Mouse (Mus musculus) neural tube, embryonic 11.5 days (tissue): ENCODE results near the gene Cd109. TPM values are rescaled to one million over a fixed set of nuclear protein-coding genes. Genes with fewer than 3 reads are reported as not detected.

ENCODE experiments used
- ATAC-seq: fragments of 200-750 bp; cut with Nextera tagmentation; 2 replicates; pipeline ENCODE4 v1.8.0; 2017; ENCODE audit warnings: moderate number of reproducible peaks, mild to moderate bottlenecking, moderate TSS enrichment, moderate library complexity; ENCODE audit not compliant: insufficient read depth, low FRiP score, low TSS enrichment
- DNase-seq: peaks from one replicate; pipeline ENCODE4 v3.0.0-alpha.2; 2015; ENCODE audit warnings: low spot score
- H3K27ac ChIP-seq: fragments of 300-500 bp; sonication (generic); 2 replicates; pipeline ENCODE4 v1.5.1; 2014; ENCODE audit warnings: low read depth, mild to moderate bottlenecking, low read length
- H3K27me3 ChIP-seq: fragments of 300-500 bp; sonication (generic); 2 replicates; pipeline ENCODE4 v1.6.1; 2014; ENCODE audit warnings: mild to moderate bottlenecking, low read length, mixed read lengths; ENCODE audit not compliant: control insufficient read depth, insufficient read depth
- H3K36me3 ChIP-seq: fragments of 300-500 bp; sonication (generic); 2 replicates; pipeline ENCODE4 v1.6.1; 2014; ENCODE audit warnings: mild to moderate bottlenecking, low read length, moderate library complexity, mixed read lengths; ENCODE audit not compliant: control insufficient read depth, insufficient read depth
- H3K4me1 ChIP-seq: fragments of 300-500 bp; sonication (generic); 2 replicates; pipeline ENCODE4 v1.6.1; 2014; ENCODE audit warnings: low read length, mixed read lengths; ENCODE audit not compliant: control insufficient read depth, insufficient read depth
- H3K4me2 ChIP-seq: fragments of 300-500 bp; sonication (generic); 2 replicates; pipeline ENCODE4 v1.6.1; 2014; ENCODE audit warnings: low read depth, mild to moderate bottlenecking, moderate library complexity
- H3K4me3 ChIP-seq: fragments of 300-500 bp; sonication (generic); 2 replicates; pipeline ENCODE4 v1.5.1; 2014; ENCODE audit warnings: low read depth, low read length
- H3K9ac ChIP-seq: fragments of 300-500 bp; sonication (generic); 2 replicates; pipeline ENCODE4 v1.6.1; 2014; ENCODE audit warnings: mild to moderate bottlenecking, low read length
- H3K9me3 ChIP-seq: fragments of 300-500 bp; sonication (generic); 2 replicates; pipeline ENCODE4 v1.6.1; 2016; ENCODE audit warnings: low read length; ENCODE audit not compliant: control insufficient read depth
- WGBS: fragments of 180-500 bp; shearing (Covaris S2); extraction: QIAGEN DNeasy Blood & Tissue Kit; methylation state at CpG from one replicate; pipeline ENCODE4 v1.1.7; 2014; 5-methylcytosine and 5-hydroxymethylcytosine counted together
- polyA plus RNA-seq: library from polyadenylated mRNA; unstranded; fragments of >200 nt; fragmentation: Nextera tagmentation; extraction: Ambion mirVana; gene quantifications from 2 replicates; pipeline ENCODE4 v1.2.1, GENCODE M21; 2014

Gene Cd109
- polyA plus RNA-seq, 1 experiment from 2014 or later, result 5.0 TPM

- Histone ChIP-seq H3K9ac (no peak overlapping the region), H3K27ac (no peak overlapping the region), H3K9me3 (no peaks in the 10 kb centered on the region), H3K4me1 (no peaks in the 10 kb centered on the region), H3K27me3 (no peaks in the 10 kb centered on the region), H3K4me2 (no peak overlapping the region), H3K4me3 (no peak overlapping the region), H3K36me3 (no peaks in the 10 kb centered on the region)
- WGBS, result 49% methylated on average over 6 of the region's 6 CpGs
- no peak for ATAC-seq
- no peak for DNase-seq
Observed at GRCm38 (mm10) chr9:78629991-78630390, 14.6 kb downstream of the Cd109 start.

GRCm38 (mm10) chr9:78631755-78632434, 16.5 kb downstream of the Cd109 start:
- H3K36me3 ChIP-seq, result no peaks in the 10 kb centered on the region
- H3K4me2 ChIP-seq, result no peak overlapping the region
- DNase-seq, result no peak

GRCm38 (mm10) chr9:78633976-78634375, 18.6 kb downstream of the Cd109 start:
- DNase-seq (no peak), ATAC-seq (no peak)
- Histone ChIP-seq H3K4me2 (no peak overlapping the region), H3K36me3 (no peaks in the 10 kb centered on the region), H3K4me3 (no peak overlapping the region), H3K9ac (no peak overlapping the region), H3K27ac (no peak overlapping the region), H3K4me1 (no peaks in the 10 kb centered on the region), H3K27me3 (no peaks in the 10 kb centered on the region), H3K9me3 (no peaks in the 10 kb centered on the region)
- 91% methylated on average over 3 of the region's 3 CpGs for WGBS

More at GRCm38 (mm10) chr9:78631755-78632434, 16.5 kb downstream of the Cd109 start:
- Histone ChIP-seq H3K4me3 (no peak overlapping the region), H3K27ac (no peak overlapping the region), H3K4me1 (no peaks in the 10 kb centered on the region), H3K27me3 (no peaks in the 10 kb centered on the region), H3K9ac (no peak overlapping the region), H3K9me3 (no peaks in the 10 kb centered on the region)
- no peak for ATAC-seq
- WGBS, result 82% methylated on average over 6 of the region's 6 CpGs

GRCm38 (mm10) chr9:78641386-78641785, 26.0 kb downstream of the Cd109 start:
- no peak for DNase-seq
- no peak overlapping the region for H3K9ac ChIP-seq
- ATAC-seq, result no peak
- no peaks in the 10 kb centered on the region for H3K4me1 ChIP-seq
- no peaks in the 10 kb centered on the region for H3K36me3 ChIP-seq
- H3K27me3 ChIP-seq, result no peaks in the 10 kb centered on the region
- no peak overlapping the region for H3K4me3 ChIP-seq
- no peak overlapping the region for H3K27ac ChIP-seq
- no peak overlapping the region for H3K4me2 ChIP-seq
- H3K9me3 ChIP-seq, result no peaks in the 10 kb centered on the region
- 87% methylated on average over 4 of the region's 4 CpGs for WGBS

- peak; percentile 61 for DNase-seq
- peak; percentile 53 for ATAC-seq
- Histone ChIP-seq H3K4me1 (no peaks in the 10 kb centered on the region), H3K27ac (no peak overlapping the region), H3K4me3 (no peak overlapping the region), H3K9me3 (no peaks in the 10 kb centered on the region), H3K36me3 (no peaks in the 10 kb centered on the region), H3K4me2 (no peak overlapping the region), H3K9ac (no peak overlapping the region), H3K27me3 (no peaks in the 10 kb centered on the region)
- 52% methylated on average over 6 of the region's 6 CpGs for WGBS
Observed at GRCm38 (mm10) chr9:78646008-78646777, 30.8 kb downstream of the Cd109 start.

GRCm38 (mm10) chr9:78648641-78649040, 33.3 kb downstream of the Cd109 start:
- no peaks in the 10 kb centered on the region for H3K27me3 ChIP-seq
- no peaks in the 10 kb centered on the region for H3K4me1 ChIP-seq
- ATAC-seq, result no peak
- DNase-seq, result no peak
- no peak overlapping the region for H3K4me2 ChIP-seq
- WGBS, result 91% methylated on average over 8 of the region's 8 CpGs
- no peak overlapping the region for H3K27ac ChIP-seq
- H3K9me3 ChIP-seq, result no peaks in the 10 kb centered on the region
- no peak overlapping the region for H3K9ac ChIP-seq
- no peaks in the 10 kb centered on the region for H3K36me3 ChIP-seq
- no peak overlapping the region for H3K4me3 ChIP-seq

GRCm38 (mm10) chr9:78649398-78649797, 34.1 kb downstream of the Cd109 start:
- ATAC-seq (no peak), DNase-seq (no peak)
- H3K9me3 ChIP-seq, result no peaks in the 10 kb centered on the region
- no peak overlapping the region for H3K9ac ChIP-seq
- H3K36me3 ChIP-seq, result no peaks in the 10 kb centered on the region
- no peaks in the 10 kb centered on the region for H3K27me3 ChIP-seq
- H3K4me2 ChIP-seq, result no peak overlapping the region
- H3K4me1 ChIP-seq, result no peaks in the 10 kb centered on the region
- H3K27ac ChIP-seq, result no peak overlapping the region
- no peak overlapping the region for H3K4me3 ChIP-seq

- Histone ChIP-seq H3K4me2 (no peak overlapping the region), H3K27me3 (no peaks in the 10 kb centered on the region), H3K9ac (no peak overlapping the region), H3K27ac (no peak overlapping the region), H3K4me1 (no peaks in the 10 kb centered on the region), H3K4me3 (no peak overlapping the region), H3K9me3 (no peaks in the 10 kb centered on the region), H3K36me3 (no peaks in the 10 kb centered on the region)
- WGBS, result 83% methylated on average over 5 of the region's 5 CpGs
- ATAC-seq, result no peak
- no peak for DNase-seq
Observed at GRCm38 (mm10) chr9:78657564-78657963, 42.2 kb downstream of the Cd109 start.

- no peak overlapping the region for H3K27ac ChIP-seq
- WGBS, result 91% methylated on average over 13 of the region's 13 CpGs
- no peak overlapping the region for H3K9ac ChIP-seq
- ATAC-seq (no peak), DNase-seq (no peak)
- H3K27me3 ChIP-seq, result no peaks in the 10 kb centered on the region
- no peaks in the 10 kb centered on the region for H3K9me3 ChIP-seq
- H3K36me3 ChIP-seq, result no peaks in the 10 kb centered on the region
- no peak overlapping the region for H3K4me3 ChIP-seq
- no peak overlapping the region for H3K4me2 ChIP-seq
- no peaks in the 10 kb centered on the region for H3K4me1 ChIP-seq
Observed at GRCm38 (mm10) chr9:78671446-78671985, 56.2 kb downstream of the Cd109 start.
